Mouse (Mus musculus): ENCODE results near the gene Rnf144b. TPM values are rescaled to one million over a fixed set of nuclear protein-coding genes. Genes with fewer than 3 reads are reported as not detected.
A peak's percentile ranks its signal among the peaks of the same experiment; 100 is the strongest.

Gene Rnf144b
- total RNA-seq, 2 experiments from 2014 or later = 9.5 to 14.4 TPM

DNA sequence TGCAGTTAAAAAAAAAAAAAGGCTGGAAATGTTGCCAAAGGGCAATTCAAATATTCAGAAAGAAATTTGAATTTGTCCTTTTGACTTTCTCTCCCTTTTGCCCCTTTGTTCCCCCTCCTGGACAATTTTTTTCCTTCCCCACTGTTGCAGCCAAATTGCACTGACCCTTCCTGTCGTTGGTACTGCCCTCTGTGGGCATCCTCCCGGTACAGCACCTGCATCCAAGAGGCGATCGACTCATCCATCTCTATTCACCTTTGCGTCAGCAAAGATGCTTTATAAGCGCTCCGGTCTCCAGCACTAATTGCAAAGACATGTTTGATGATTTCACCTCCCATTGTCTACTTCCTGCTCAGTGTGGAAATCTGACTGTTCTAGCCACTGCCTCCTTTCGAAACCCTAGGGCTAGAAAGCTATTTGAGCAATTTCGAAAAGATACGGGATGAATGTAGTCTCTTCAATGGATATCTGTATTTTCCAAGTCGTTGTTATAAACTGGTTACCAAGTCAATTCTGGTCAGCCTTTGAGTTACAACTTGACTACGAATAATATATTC lies 1.0 kb upstream of the Rnf144b start:
- intact Hi-C loops (cut with DNase I; ENCODE audit: low total_unique reads) = no loop called here
- no peak for DNase-seq

GRCm38 (mm10) chr13:47124449-47124848 lies 2.0 kb downstream of the Rnf144b start:
- intact Hi-C loops (cut with DNase I; ENCODE audit: low total_unique reads) = no loop called here
- no peak for DNase-seq

DNA sequence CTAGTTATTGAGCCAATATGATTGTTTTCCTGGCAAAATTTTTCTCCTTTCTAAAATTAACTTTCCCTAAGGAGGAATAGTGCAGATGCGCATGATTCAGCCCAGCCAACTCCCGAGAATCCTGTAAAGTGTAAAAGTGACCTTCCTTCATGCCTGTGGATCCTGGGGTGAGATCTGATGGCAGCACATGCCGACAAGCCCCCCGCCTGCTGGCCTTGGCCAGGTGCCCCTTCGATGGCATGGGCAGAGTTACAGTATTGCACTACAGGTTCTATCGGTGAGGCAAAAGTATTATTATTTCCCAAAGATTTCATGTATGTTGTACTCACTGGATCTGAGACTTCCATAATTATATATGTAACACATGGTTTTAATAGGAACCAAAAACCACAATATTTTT lies 2.5 kb downstream of the Rnf144b start:
- intact Hi-C loops (cut with DNase I; ENCODE audit: low total_unique reads) = no loop called here
- no peak for DNase-seq

DNA sequence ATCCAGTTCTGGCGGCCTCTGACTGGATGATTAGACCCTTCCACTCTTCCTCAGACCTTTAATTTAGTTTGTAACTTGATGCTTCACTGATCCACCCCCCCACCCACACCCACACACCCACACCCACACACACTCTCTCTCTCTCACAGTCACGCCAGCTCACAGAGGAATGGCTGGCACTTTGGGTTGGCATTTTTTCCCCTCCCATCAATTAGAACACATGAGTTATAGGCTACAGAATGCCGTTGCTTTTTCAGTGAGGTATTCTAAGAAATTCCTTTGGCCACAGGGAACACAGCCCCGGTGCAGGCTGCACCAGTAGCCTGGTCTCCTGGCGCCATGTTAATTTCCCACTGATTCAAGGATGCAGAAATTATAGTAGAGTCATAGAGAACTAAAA lies 3.1 kb downstream of the Rnf144b start:
- intact Hi-C loops (cut with DNase I; ENCODE audit: low total_unique reads) = no loop called here
- DNase-seq = no peak

GRCm38 (mm10) chr13:47129090-47129489 lies 6.6 kb downstream of the Rnf144b start:
- intact Hi-C loops (cut with DNase I; ENCODE audit: low total_unique reads) = no loop called here
- no peak for DNase-seq

GRCm38 (mm10) chr13:47133058-47133457 lies 10.6 kb downstream of the Rnf144b start:
- intact Hi-C loops (cut with DNase I; ENCODE audit: low total_unique reads) = no loop called here
- no peak for DNase-seq

GRCm38 (mm10) chr13:47134836-47135235 lies 12.4 kb downstream of the Rnf144b start:
- intact Hi-C loops (cut with DNase I; ENCODE audit: low total_unique reads) = no loop called here
- DNase-seq = no peak

DNA sequence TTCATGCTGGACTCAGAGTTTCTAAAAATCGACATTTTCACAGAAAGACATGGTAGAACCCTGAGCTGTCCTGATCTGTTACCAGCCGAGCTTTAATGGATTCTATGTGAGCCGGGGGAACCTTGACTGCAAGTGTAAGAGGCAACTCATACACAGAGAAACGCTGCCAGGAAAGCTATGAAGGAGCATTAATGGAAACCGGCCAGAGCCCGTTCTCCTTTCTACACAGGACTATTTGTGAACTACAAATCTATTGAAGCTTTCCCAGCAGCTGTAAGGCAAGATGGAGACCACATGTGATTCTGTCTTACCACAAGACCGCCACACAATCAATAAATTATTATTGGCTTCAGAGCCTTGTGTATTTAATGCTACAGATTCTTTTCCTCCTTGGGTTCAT lies 13.3 kb downstream of the Rnf144b start:
- intact Hi-C loops (cut with DNase I; ENCODE audit: low total_unique reads) = no loop called here
- no peak for DNase-seq

GRCm38 (mm10) chr13:47142764-47143163 lies 20.3 kb downstream of the Rnf144b start:
- no peak for DNase-seq
- intact Hi-C loops (cut with DNase I; ENCODE audit: low total_unique reads) = no loop called here

DNA sequence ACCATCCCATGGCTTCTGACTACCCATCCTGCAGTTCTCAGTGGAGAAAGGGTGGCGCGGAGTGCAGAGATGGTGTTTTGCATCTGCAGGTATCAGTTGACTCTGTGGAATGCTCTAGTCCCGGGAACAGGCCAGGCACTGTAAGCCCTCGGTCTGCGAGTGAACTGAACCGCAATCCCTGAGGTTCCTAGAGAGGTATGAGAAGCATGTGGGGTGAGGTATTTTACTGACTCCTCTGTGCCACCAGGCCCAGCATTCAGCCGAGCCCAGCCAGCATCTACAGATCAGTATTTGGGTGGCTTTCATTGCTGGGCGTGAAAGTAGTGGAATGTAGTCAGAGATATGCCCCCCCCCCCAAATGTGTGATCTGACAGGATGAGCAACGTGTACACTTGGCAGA lies 23.5 kb downstream of the Rnf144b start:
- intact Hi-C loops (cut with DNase I; ENCODE audit: low total_unique reads) = no loop called here
- DNase-seq = no peak

- intact Hi-C loops (cut with DNase I; ENCODE audit: low total_unique reads) = no loop called here
- no peak for DNase-seq
These were observed 23.9 kb downstream of the Rnf144b start for GRCm38 (mm10) chr13:47146388-47146787.

GRCm38 (mm10) chr13:47148573-47148972 lies 26.1 kb downstream of the Rnf144b start:
- intact Hi-C loops (cut with DNase I; ENCODE audit: low total_unique reads) = no loop called here
- no peak for DNase-seq

DNA sequence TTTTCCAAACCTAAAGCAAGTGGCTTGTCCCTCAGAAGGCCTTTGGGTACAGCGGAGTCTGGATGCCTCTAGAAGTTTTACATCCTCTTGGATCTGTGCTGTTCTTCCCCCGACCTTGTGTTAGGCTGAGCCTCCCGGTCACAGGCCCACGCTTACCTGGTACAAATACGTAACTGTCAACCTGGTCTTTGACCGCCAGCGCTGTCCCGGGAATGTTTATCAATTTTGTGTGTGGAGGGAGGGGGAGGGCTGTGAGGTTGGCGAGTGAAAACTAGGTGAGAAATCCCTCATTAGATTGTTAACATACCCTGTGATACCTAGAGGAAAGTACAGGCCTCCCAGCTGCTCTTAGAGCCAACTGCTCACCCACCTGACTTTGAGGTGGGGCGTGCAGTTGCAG lies 27.5 kb downstream of the Rnf144b start:
- intact Hi-C loops (cut with DNase I; ENCODE audit: low total_unique reads) = no loop called here
- DNase-seq = no peak

- intact Hi-C loops (cut with DNase I; ENCODE audit: low total_unique reads) = no loop called here
- peak; percentile 19 for DNase-seq
These were observed 28.6 kb downstream of the Rnf144b start for GRCm38 (mm10) chr13:47151060-47151459.

DNA sequence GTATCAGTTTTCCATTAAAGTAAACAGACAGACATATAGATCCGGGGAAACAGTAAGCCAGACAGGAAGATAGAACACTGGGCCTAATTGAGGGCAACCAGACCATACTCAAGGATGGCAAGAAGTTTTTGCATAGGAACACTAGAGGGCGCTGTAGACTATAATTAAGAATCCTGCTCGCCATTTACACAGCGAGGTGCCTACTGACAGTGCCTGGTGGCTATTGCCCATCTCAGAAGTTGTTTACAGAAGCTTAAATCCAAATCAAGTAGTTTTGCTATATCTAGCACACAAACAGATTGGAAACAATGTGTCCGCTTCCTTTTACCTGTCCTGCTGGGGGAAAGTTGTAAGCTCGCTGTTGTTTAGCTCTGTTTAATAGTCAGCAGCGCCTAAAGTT lies 29.9 kb downstream of the Rnf144b start:
- intact Hi-C loops (cut with DNase I; ENCODE audit: low total_unique reads) = loop anchor here (2.0 kb wide), 1 partner anchor 136 kb away; no protein-coding TSS in a partner anchor
- DNase-seq = no peak

DNA sequence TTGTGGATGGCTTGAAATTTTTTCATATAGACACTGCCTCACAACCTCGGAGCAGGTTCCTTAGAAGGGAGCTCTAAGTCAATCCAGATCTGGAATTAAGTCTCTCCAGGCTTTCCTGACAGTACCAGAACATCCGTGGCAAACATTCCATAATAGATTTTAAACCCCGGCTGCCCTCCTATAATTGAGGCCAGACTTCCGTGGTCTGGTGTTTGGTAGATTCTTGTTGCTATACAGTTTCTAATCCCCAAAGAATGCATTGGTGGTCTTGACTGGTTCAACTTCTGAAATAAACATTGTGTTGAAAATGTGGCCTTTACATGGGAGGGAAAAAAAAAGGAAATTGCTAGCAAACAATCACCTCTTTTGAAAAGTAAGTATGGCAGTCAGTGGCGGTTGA lies 30.8 kb downstream of the Rnf144b start:
- DNase-seq = no peak
- intact Hi-C loops (cut with DNase I; ENCODE audit: low total_unique reads) = loop anchor here (2.0 kb wide), 1 partner anchor 136 kb away; no protein-coding TSS in a partner anchor

GRCm38 (mm10) chr13:47154866-47155265 lies 32.4 kb downstream of the Rnf144b start:
- intact Hi-C loops (cut with DNase I; ENCODE audit: low total_unique reads) = no loop called here
- DNase-seq = no peak

GRCm38 (mm10) chr13:47156841-47157240 lies 34.4 kb downstream of the Rnf144b start:
- no peak for DNase-seq
- intact Hi-C loops (cut with DNase I; ENCODE audit: low total_unique reads) = no loop called here

DNA sequence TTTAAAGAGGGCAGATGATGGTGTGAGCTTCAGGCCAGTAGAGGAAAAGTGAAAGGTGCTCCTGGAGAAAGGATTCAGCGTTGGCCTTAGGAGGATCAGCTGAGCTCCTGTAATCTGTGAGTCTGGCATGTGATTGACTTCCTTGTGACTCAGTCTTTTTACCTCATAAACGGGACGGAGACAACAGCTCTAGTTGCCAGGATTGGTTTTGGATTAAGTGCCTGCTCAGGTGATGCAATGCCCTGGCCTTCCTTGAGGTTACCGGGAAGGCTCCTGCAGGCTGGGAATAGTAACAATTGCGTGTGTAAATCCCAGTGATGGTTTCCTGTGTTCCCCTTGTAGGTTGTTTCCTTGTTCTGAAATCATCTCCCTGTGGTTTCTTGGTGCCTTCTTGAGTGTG lies 39.5 kb downstream of the Rnf144b start:
- DNase-seq = no peak
- intact Hi-C loops (cut with DNase I; ENCODE audit: low total_unique reads) = no loop called here

- intact Hi-C loops (cut with DNase I; ENCODE audit: low total_unique reads) = no loop called here
- DNase-seq = no peak
These were observed 42.3 kb downstream of the Rnf144b start for GRCm38 (mm10) chr13:47164732-47165131.

DNA sequence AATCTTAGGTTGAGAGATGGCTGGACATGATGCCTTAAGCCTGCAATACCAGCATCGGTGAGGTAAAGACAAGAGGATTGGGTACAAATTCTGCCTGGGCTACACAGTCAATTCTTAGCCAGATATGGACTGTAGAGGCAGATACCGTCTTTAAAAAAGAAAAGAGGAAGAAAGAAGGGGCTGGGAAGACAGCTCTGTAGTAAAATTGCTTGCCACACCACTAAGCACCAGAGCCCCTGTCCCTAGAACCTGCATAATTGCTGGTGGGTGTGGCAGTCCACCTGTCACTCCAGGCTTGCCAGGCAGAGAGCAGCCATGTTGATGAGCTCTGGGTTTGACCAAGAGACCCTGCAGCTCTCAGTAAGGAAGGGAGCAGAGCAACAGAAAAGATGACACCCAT lies 42.8 kb downstream of the Rnf144b start:
- intact Hi-C loops (cut with DNase I; ENCODE audit: low total_unique reads) = no loop called here
- DNase-seq = no peak

DNA sequence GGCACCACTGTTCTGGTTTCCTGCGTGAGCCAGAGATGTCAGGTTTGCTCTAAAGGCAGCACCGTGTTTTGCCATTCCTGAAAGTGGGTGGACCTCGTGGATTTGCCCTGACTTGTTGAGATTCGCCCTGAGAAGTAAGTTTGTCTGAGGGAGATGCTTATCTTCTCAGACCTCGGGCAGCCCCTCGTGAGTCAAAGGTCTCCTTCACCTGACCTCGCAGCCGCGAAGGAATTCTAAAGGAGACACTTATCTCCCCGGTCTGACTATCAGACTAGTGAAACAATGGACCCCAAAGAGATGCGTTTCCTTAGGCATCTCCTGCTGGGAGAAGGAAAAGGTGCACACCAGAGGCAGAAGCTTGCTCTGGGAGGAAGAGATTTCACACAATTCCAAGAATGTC lies 46.0 kb downstream of the Rnf144b start:
- intact Hi-C loops (cut with DNase I; ENCODE audit: low total_unique reads) = no loop called here
- DNase-seq = no peak

Measured in gastrocnemius, postnatal 14 days (tissue).